Mouse (Mus musculus) C2C12 (cell line): ENCODE results near the gene H2al1j.

ENCODE experiments used
- CTCF ChIP-seq: IDR thresholded peaks from one replicate; pipeline ENCODE4 v1.5.1; 2011; ENCODE audit not compliant: control insufficient read depth, insufficient read depth, insufficient read length
- MAX ChIP-seq: IDR thresholded peaks from one replicate; pipeline ENCODE4 v1.6.1; 2011; ENCODE audit warnings: mild to moderate bottlenecking, control low read depth
- MYOD1 ChIP-seq: IDR thresholded peaks from one replicate; pipeline ENCODE4 v1.6.1; 2011; ENCODE audit warnings: low read depth; ENCODE audit not compliant: control insufficient read depth, insufficient read length
- MYOG ChIP-seq: IDR thresholded peaks from one replicate; pipeline ENCODE4 v1.6.1; 2011; ENCODE audit not compliant: control insufficient read depth, insufficient read length; ENCODE audit errors: extremely low read depth
- USF1 ChIP-seq: IDR thresholded peaks from one replicate; pipeline ENCODE4 v1.6.1; 2011; ENCODE audit warnings: low read depth, mild to moderate bottlenecking, control low read depth, moderate library complexity

DNA sequence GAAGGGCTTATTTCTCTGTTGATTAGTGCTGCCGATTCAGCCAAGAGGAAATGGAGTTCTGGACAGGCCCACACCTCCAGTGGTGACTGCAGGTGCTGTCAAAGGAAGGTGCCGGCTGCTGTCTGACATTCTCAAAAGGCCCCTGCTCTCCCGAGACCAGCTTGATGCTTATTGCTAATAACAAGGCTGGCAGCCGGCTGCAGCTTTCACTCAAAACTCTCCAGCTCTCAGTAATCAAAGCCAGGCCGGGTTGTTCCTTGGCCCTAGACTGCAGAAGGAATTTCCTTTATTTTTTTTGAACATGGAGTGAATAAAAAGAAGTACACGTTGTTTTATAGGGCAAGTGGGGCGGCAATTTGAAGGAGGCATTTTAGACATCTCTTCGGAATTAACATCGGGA, 18.1 kb downstream of the H2al1j start:
- TF ChIP-seq CTCF (no peak), MYOD1 (no peak), MYOG (no peak), USF1 (no peak), MAX (no peak)
